ENCODE assay signal across 17 mouse cellular contexts in the genomic region with DNA sequence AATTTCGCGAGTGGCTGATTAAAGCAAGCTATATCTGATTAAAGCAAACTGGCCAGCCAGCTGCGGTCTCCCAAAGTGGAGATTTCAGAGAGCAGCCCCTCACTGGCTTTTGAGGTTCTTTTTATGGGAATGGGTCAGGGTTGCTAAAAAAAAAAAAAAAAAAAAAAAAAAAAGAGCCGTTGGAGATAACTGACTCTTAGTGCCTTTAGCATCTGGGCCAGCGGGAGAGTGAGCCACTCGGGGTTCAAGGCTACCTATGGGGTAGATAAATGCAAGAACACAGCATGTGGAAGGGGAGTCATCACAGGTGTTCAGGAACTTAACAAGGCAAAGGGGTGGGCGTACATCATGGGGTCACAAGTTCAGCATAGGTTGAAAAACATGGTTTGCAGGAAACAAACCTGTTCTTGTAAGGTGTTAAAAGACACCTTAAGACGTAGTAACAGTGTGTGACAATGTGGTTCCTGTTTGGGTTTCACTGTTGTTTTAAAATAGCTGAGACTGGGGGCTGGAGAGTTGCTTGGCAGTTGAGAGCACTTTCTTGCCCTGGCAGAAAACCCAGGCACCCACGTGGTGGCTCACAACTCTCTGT. TPM values are rescaled to one million over a fixed set of nuclear protein-coding genes. Genes with fewer than 3 reads are reported as not detected.
DNase-seq lines count a peak whose midpoint lies in the region; ATAC-seq and TF ChIP-seq lines count a peak whose summit lies in the region.
"Had no signal": no experiment of that assay in that cellular context is flagged by ENCODE, and none has a peak within 500 bp of the region (broad histone marks: within the 10 kb centered on the region; RNA-seq: fewer than 3 reads in every experiment).

No protein-coding gene starts in this region.

- H3K4me3 ChIP-seq in hindbrain, embryonic 10.5 days = peak overlapping the region; percentile 76; the same call in 1 of the 2 replicates
- no peak overlapping the region for H3K4me3 ChIP-seq in hindbrain, embryonic 13.5 days
- H3K4me3 ChIP-seq in midbrain, embryonic 10.5 days = no peak overlapping the region
- no peak overlapping the region for H3K4me3 ChIP-seq in midbrain, postnatal 0 days (ENCODE audit: low read depth, low read length)
- peak overlapping the region; percentile 70 for H3K4me3 ChIP-seq in liver, embryonic 15.5 days (replicated peaks)

- peak overlapping the region; percentile 90; the same call in 1 of the 2 replicates for H3K27ac ChIP-seq in hindbrain, embryonic 10.5 days
- H3K27ac ChIP-seq in hindbrain, embryonic 13.5 days = no peak overlapping the region
- H3K27ac ChIP-seq in midbrain, embryonic 10.5 days (replicated peaks) = peak overlapping the region; percentile 89
- no peak overlapping the region for H3K27ac ChIP-seq in midbrain, postnatal 0 days (ENCODE audit: low read depth, low read length)
- H3K27ac ChIP-seq in liver, embryonic 15.5 days (replicated peaks) = peak overlapping the region; percentile 84
- H3K27ac ChIP-seq: hindbrain, embryonic 14.5 days; midbrain, embryonic 12.5 days had no signal

- no peak overlapping the region for H3K9ac ChIP-seq in hindbrain, embryonic 13.5 days
- no peak overlapping the region for H3K9ac ChIP-seq in midbrain, postnatal 0 days (replicated peaks; ENCODE audit: low read length, poor library complexity, severe bottlenecking)
- H3K9ac ChIP-seq in liver, embryonic 15.5 days = peak overlapping the region; percentile 67; the same call in 1 of the 2 replicates

- H3K27me3 ChIP-seq in hindbrain, embryonic 10.5 days (ENCODE audit: insufficient read depth, poor library complexity, severe bottlenecking) = no peaks in the 10 kb centered on the region
- no peaks in the 10 kb centered on the region for H3K27me3 ChIP-seq in hindbrain, embryonic 13.5 days
- no peaks in the 10 kb centered on the region for H3K27me3 ChIP-seq in midbrain, embryonic 10.5 days (ENCODE audit: low read depth, poor library complexity, severe bottlenecking)
- H3K27me3 ChIP-seq in midbrain, postnatal 0 days (ENCODE audit: insufficient read depth, low read length) = no peaks in the 10 kb centered on the region
- no peaks in the 10 kb centered on the region for H3K27me3 ChIP-seq in liver, embryonic 15.5 days
- H3K27me3 ChIP-seq: forebrain, embryonic 12.5 days; midbrain, embryonic 12.5 days had no signal

- no peak overlapping the region for H3K4me2 ChIP-seq in hindbrain, embryonic 13.5 days
- H3K4me2 ChIP-seq in midbrain, postnatal 0 days (ENCODE audit: low read depth, low read length, poor library complexity, severe bottlenecking) = no peak overlapping the region
- H3K4me2 ChIP-seq in liver, embryonic 15.5 days = peak overlapping the region; percentile 82

- DNase-seq in hindbrain, embryonic 10.5 days (ENCODE audit: low spot score) = no peak
- no peak for DNase-seq in midbrain, embryonic 10.5 days (ENCODE audit: low spot score)
- DNase-seq in midbrain, postnatal 0 days (ENCODE audit: low spot score) = no peak
- peak; percentile 28 for DNase-seq in R1 (ENCODE audit: low read depth, low spot score)
- DNase-seq in cerebellum, adult 8-10 months = no peak
- no peak for DNase-seq in T-cell, adult 2 months (ENCODE audit: low spot score)
- DNase-seq: adrenal gland, adult 8-10 months; gastrocnemius, postnatal 14 days; kidney, adult 8-10 months; lung, postnatal 14 days; right cerebral cortex, postnatal 4 days; thymus, postnatal 36 days had no signal

- TF ChIP-seq CTCF in midbrain, postnatal 0 days (IDR thresholded peaks at IDR 0.05) = no peak

- no peaks in the 10 kb centered on the region for H3K9me3 ChIP-seq in hindbrain, embryonic 10.5 days
- no peaks in the 10 kb centered on the region for H3K9me3 ChIP-seq in hindbrain, embryonic 13.5 days
- no peaks in the 10 kb centered on the region for H3K9me3 ChIP-seq in midbrain, embryonic 10.5 days (replicated peaks)
- no peaks in the 10 kb centered on the region for H3K9me3 ChIP-seq in midbrain, postnatal 0 days (ENCODE audit: low read length)
- H3K9me3 ChIP-seq in liver, embryonic 15.5 days (replicated peaks) = no peaks in the 10 kb centered on the region
- H3K9me3 ChIP-seq: forebrain, embryonic 12.5 days; midbrain, embryonic 12.5 days had no signal

- WGBS in hindbrain, embryonic 10.5 days = 84% methylated on average over 9 of the region's 9 CpGs
- 89% methylated on average over 9 of the region's 9 CpGs for WGBS in hindbrain, embryonic 13.5 days
- 87% methylated on average over 9 of the region's 9 CpGs for WGBS in midbrain, embryonic 10.5 days
- WGBS in midbrain, postnatal 0 days = 91% methylated on average over 9 of the region's 9 CpGs
- whole genome bisulfite sequencing in liver, embryonic 15.5 days (ENCODE audit: insufficient replicate concordance) = 67% methylated on average over 9 of the region's 9 CpGs

- peaks cover 16% of the 10 kb centered on the region for H3K4me1 ChIP-seq in hindbrain, embryonic 10.5 days (replicated peaks)
- H3K4me1 ChIP-seq in hindbrain, embryonic 13.5 days (replicated peaks) = peaks cover 13% of the 10 kb centered on the region
- peaks cover 20% of the 10 kb centered on the region for H3K4me1 ChIP-seq in midbrain, embryonic 10.5 days
- H3K4me1 ChIP-seq in midbrain, postnatal 0 days (ENCODE audit: insufficient read depth, low read length) = no peaks in the 10 kb centered on the region
- H3K4me1 ChIP-seq in liver, embryonic 15.5 days (replicated peaks) = peaks cover 35% of the 10 kb centered on the region

- peaks cover 25% of the 10 kb centered on the region for H3K36me3 ChIP-seq in hindbrain, embryonic 10.5 days
- H3K36me3 ChIP-seq in hindbrain, embryonic 13.5 days = no peaks in the 10 kb centered on the region
- H3K36me3 ChIP-seq in midbrain, embryonic 10.5 days = peaks cover 27% of the 10 kb centered on the region
- H3K36me3 ChIP-seq in midbrain, postnatal 0 days (ENCODE audit: insufficient read depth, low read length) = no peaks in the 10 kb centered on the region
- H3K36me3 ChIP-seq in liver, embryonic 15.5 days (replicated peaks) = peaks cover 28% of the 10 kb centered on the region

- no peak for ATAC-seq in hindbrain, embryonic 13.5 days (ENCODE audit: low FRiP score)
- no peak for ATAC-seq in midbrain, postnatal 0 days (ENCODE audit: low FRiP score)
- no peak for ATAC-seq in liver, embryonic 15.5 days (ENCODE audit: insufficient read depth)

RNA-seq across cellular contexts. Expression of gene Dlgap5, which starts 0.9 kb away (rescaled TPM):
- polyA plus RNA-seq in hindbrain, embryonic 10.5 days (2016; fragmentation: Nextera tagmentation; extraction: Ambion mirVana) = 56.6 and 76.9 TPM in 2 replicates
- polyA plus RNA-seq in hindbrain, embryonic 13.5 days (2015; fragmentation: Nextera tagmentation; extraction: Ambion mirVana) = 10.6 and 11.6 TPM in 2 replicates
- 71.0 and 77.2 TPM in 2 replicates for polyA plus RNA-seq in midbrain, embryonic 10.5 days (2016; fragmentation: Nextera tagmentation; extraction: Ambion mirVana)
- 1.2 and 1.7 TPM in 2 replicates for total RNA-seq in midbrain, postnatal 0 days (2014; rRNA removed)
- polyA plus RNA-seq in midbrain, postnatal 0 days (2015; fragmentation: Nextera tagmentation; extraction: Ambion mirVana) = 1.9 and 2.2 TPM in 2 replicates
- 50.8 and 51.3 TPM in 2 replicates for polyA plus RNA-seq in liver, embryonic 15.5 days (2015; fragmentation: Nextera tagmentation; extraction: Ambion mirVana)

RNA-seq across cellular contexts. Expression of gene Fbxo34, which starts 31.1 kb away (rescaled TPM):
- 19.8 and 24.6 TPM in 2 replicates for polyA plus RNA-seq in hindbrain, embryonic 10.5 days (2016; fragmentation: Nextera tagmentation; extraction: Ambion mirVana)
- 25.2 and 26.3 TPM in 2 replicates for polyA plus RNA-seq in hindbrain, embryonic 13.5 days (2015; fragmentation: Nextera tagmentation; extraction: Ambion mirVana)
- 22.7 and 23.2 TPM in 2 replicates for polyA plus RNA-seq in midbrain, embryonic 10.5 days (2016; fragmentation: Nextera tagmentation; extraction: Ambion mirVana)
- total RNA-seq in midbrain, postnatal 0 days (2014; rRNA removed) = 29.7 and 29.9 TPM in 2 replicates
- polyA plus RNA-seq in midbrain, postnatal 0 days (2015; fragmentation: Nextera tagmentation; extraction: Ambion mirVana) = 36.5 and 45.5 TPM in 2 replicates
- polyA plus RNA-seq in liver, embryonic 15.5 days (2015; fragmentation: Nextera tagmentation; extraction: Ambion mirVana) = 40.4 and 46.5 TPM in 2 replicates

RNA-seq across cellular contexts. Expression of gene Lgals3, which starts 51.6 kb away (rescaled TPM):
- 0.43 and 0.91 TPM in 2 replicates for polyA plus RNA-seq in hindbrain, embryonic 10.5 days (2016; fragmentation: Nextera tagmentation; extraction: Ambion mirVana)
- polyA plus RNA-seq in hindbrain, embryonic 13.5 days (2015; fragmentation: Nextera tagmentation; extraction: Ambion mirVana) = 1.7 and 1.9 TPM in 2 replicates
- polyA plus RNA-seq in midbrain, embryonic 10.5 days (2016; fragmentation: Nextera tagmentation; extraction: Ambion mirVana) = 0.37 and 1.3 TPM in 2 replicates
- total RNA-seq in midbrain, postnatal 0 days (2014; rRNA removed) = 3.7 and 14.6 TPM in 2 replicates
- 5.2 and 6.3 TPM in 2 replicates for polyA plus RNA-seq in midbrain, postnatal 0 days (2015; fragmentation: Nextera tagmentation; extraction: Ambion mirVana)
- 43.1 and 47.0 TPM in 2 replicates for polyA plus RNA-seq in liver, embryonic 15.5 days (2015; fragmentation: Nextera tagmentation; extraction: Ambion mirVana)

Comparison
In these comparisons a context has a peak if more than half of its experiments do, and no peak if none do; other contexts are left out.
1. H3K27ac ChIP-seq: peak in hindbrain, embryonic 10.5 days (single experiment), midbrain, embryonic 10.5 days (single experiment) and liver, embryonic 15.5 days (single experiment); none in hindbrain, embryonic 13.5 days (single experiment) and midbrain, postnatal 0 days (single experiment).
2. H3K4me3 ChIP-seq: peak in hindbrain, embryonic 10.5 days (single experiment) and liver, embryonic 15.5 days (single experiment); none in hindbrain, embryonic 13.5 days (single experiment), midbrain, embryonic 10.5 days (single experiment) and midbrain, postnatal 0 days (single experiment).